Mouse (Mus musculus) forebrain, embryonic 16.5 days (tissue): ENCODE data around the gene Zfp28. TPM values are rescaled to one million over a fixed set of nuclear protein-coding genes. Genes with fewer than 3 reads are reported as not detected.

Experiments
- ATAC-seq: fragments of 200-750 bp; cut with Nextera tagmentation; 2 replicates; pipeline ENCODE4 v1.8.0; 2017; ENCODE audit warnings: mild to moderate bottlenecking, moderate library complexity
- H3K27ac ChIP-seq: fragments of 300-500 bp; sonication (generic); 2 replicates; pipeline ENCODE4 v1.5.1; 2014; ENCODE audit warnings: low read length, control low read depth
- H3K27me3 ChIP-seq: fragments of 300-500 bp; sonication (generic); replicated peaks from 2 replicates; pipeline ENCODE4 v1.6.1; 2014; ENCODE audit warnings: low read length; ENCODE audit not compliant: control insufficient read depth, insufficient read depth
- H3K36me3 ChIP-seq: fragments of 300-500 bp; sonication (generic); 2 replicates; pipeline ENCODE4 v1.6.1; 2014; ENCODE audit not compliant: control insufficient read depth, insufficient read depth
- H3K4me1 ChIP-seq: fragments of 300-500 bp; sonication (generic); replicated peaks from 2 replicates; pipeline ENCODE4 v1.6.1; 2014; ENCODE audit warnings: low read length; ENCODE audit not compliant: control insufficient read depth, insufficient read depth
- H3K4me2 ChIP-seq: fragments of 300-500 bp; sonication (generic); 2 replicates; pipeline ENCODE4 v1.6.1; 2014; ENCODE audit warnings: mild to moderate bottlenecking, low read length, control low read depth
- H3K4me3 ChIP-seq: fragments of 300-500 bp; sonication (generic); replicated peaks from 2 replicates; pipeline ENCODE4 v1.5.1; 2014; ENCODE audit warnings: mild to moderate bottlenecking, low read length, control low read depth
- H3K9ac ChIP-seq: fragments of 300-500 bp; sonication (generic); replicated peaks from 2 replicates; pipeline ENCODE4 v1.6.1; 2014; ENCODE audit warnings: low read depth, low read length, control low read depth
- H3K9me3 ChIP-seq: fragments of 300-500 bp; sonication (generic); 2 replicates; pipeline ENCODE4 v1.6.1; 2016; ENCODE audit warnings: low read length; ENCODE audit not compliant: control insufficient read depth
- WGBS: fragments of 180-500 bp; shearing (Covaris S2); extraction: QIAGEN DNeasy Blood & Tissue Kit; methylation state at CpG from one replicate; pipeline ENCODE4 v1.1.7; 2014; 5-methylcytosine and 5-hydroxymethylcytosine counted together
- polyA plus RNA-seq: library from polyadenylated mRNA; unstranded; fragments of >200 nt; fragmentation: Nextera tagmentation; extraction: Ambion mirVana; gene quantifications from 2 replicates; pipeline ENCODE4 v1.2.1, GENCODE M21; 2015

Zfp28 gene
- 21.3 and 23.8 TPM in 2 replicates for polyA plus RNA-seq

- WGBS = 0% methylated on average over 28 of the region's 28 CpGs
- H3K9me3 ChIP-seq = no peaks in the 10 kb centered on the region
These were observed at the start of gene Zfp28 for GRCm38 (mm10) chr7:6383044-6383455. TSS of gene Zfp28 (plus strand) at chr7:6383295.

DNA sequence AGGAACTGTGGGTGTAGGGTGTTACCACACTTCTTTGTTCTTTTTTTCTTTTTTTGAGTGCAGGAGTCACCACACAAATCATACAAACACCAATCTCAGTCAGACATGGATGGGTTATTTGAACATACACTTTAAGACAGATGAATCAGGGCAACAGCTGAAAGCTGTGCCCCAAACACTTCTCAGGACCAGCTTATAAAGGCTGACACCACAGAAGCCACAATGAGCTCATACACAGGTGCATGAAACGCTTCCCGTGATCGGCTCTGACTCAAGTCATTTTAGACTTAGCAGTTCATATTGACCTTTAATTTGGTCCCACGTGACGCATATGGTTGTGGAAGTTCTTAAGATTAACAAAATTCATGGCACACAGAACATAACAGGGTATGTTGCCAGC, 43.2 kb upstream of the Zfp28 start:
- Histone ChIP-seq H3K4me2 (no peak overlapping the region), H3K9me3 (no peaks in the 10 kb centered on the region), H3K9ac (no peak overlapping the region), H3K27ac (no peak overlapping the region), H3K36me3 (no peaks in the 10 kb centered on the region), H3K27me3 (no peaks in the 10 kb centered on the region), H3K4me3 (no peak overlapping the region), H3K4me1 (peaks cover 4% of the 10 kb centered on the region; the same call in 1 of the 2 replicates)
- ATAC-seq = no peak
- 86% methylated on average over 5 of the region's 5 CpGs for WGBS

More at GRCm38 (mm10) chr7:6383044-6383455, at the start of gene Zfp28:
- peak; percentile 98 for ATAC-seq
- peak within 1 kb of the TSS; percentile 74 for H3K9ac ChIP-seq
- peaks cover 3% of the 10 kb centered on the region; the same call in 1 of the 2 replicates for H3K36me3 ChIP-seq
- no peaks in the 10 kb centered on the region for H3K27me3 ChIP-seq
- H3K27ac ChIP-seq = no peak within 1 kb of the TSS
- H3K4me3 ChIP-seq = peak within 1 kb of the TSS; percentile 66
- H3K4me1 ChIP-seq = peaks cover 16% of the 10 kb centered on the region
- H3K4me2 ChIP-seq = peak within 1 kb of the TSS; percentile 73

DNA sequence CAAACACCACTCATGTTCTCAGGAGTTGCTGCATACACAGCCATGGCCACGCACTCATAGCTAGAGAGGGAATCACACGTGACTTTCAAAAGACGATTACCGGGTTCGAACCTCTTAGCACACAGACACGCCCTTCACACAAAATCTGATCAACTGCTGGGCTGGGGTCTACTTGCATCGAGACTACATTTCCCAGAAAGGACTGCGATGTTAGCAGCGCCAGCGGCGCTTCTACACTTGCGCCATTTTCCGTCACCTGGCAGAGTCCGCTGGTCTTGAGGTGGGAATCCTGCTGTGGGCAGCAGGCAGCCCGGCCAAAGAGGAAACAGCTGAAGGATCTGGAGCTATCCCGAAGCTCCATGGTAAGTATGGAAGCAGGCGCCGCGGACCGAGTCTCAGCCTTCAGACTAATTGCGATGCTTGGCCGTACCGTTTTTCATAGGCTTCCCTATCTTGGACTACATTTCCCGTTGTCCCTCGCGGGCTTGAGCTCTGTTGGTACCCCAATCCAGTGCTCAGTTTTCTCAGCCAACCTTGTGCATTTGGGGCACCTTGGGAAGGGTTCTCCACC, 39.5 kb upstream of the Zfp28 start, which contains the start of gene Gm3854:
Gm3854 (plus strand) TSS at position 259 of the 571 bp plus-strand sequence.
- under 1% methylated on average over 26 of the region's 26 CpGs for WGBS
- H3K4me1 ChIP-seq = peaks cover 4% of the 10 kb centered on the region; the same call in 1 of the 2 replicates

DNA sequence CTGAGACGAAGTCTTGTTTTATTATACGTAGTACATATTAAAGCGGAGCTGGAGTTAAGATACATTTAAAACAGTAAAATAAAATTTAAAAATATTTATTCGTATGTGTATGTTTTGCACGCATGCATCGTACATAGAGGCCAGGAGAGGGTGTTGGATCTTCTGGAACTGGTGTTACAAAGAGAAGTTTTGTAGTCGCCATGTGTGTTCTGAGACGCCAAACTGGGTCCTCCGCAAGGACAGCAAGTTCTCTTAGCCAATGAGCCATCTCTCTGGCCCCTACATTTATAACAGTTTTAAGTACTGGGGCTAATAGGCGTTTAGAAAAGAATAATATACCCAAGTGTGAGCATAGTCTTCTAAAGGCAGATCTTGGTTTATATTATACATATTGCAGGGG, 39.0 kb upstream of the Zfp28 start:
- no peaks in the 10 kb centered on the region for H3K9me3 ChIP-seq
- H3K9ac ChIP-seq = no peak overlapping the region
- no peaks in the 10 kb centered on the region for H3K36me3 ChIP-seq
- no peak overlapping the region for H3K27ac ChIP-seq
- peak overlapping the region; percentile 78 for H3K4me3 ChIP-seq
- peak; percentile 20 for ATAC-seq
- peaks cover 4% of the 10 kb centered on the region; the same call in 1 of the 2 replicates for H3K4me1 ChIP-seq
- WGBS = 30% methylated on average over 10 of the region's 10 CpGs
- H3K4me2 ChIP-seq = peak overlapping the region; percentile 55
- H3K27me3 ChIP-seq = no peaks in the 10 kb centered on the region

More for the DNA sequence above, 39.5 kb upstream of the Zfp28 start, which contains the start of gene Gm3854:
- H3K27ac ChIP-seq = peak within 1 kb of the TSS; percentile 86
- H3K36me3 ChIP-seq = no peaks in the 10 kb centered on the region
- peak within 1 kb of the TSS; percentile 83 for H3K9ac ChIP-seq
- H3K27me3 ChIP-seq = no peaks in the 10 kb centered on the region
- H3K9me3 ChIP-seq = no peaks in the 10 kb centered on the region
- peak; percentile 96 for ATAC-seq
- H3K4me2 ChIP-seq = peak within 1 kb of the TSS; percentile 55
- peak within 1 kb of the TSS; percentile 78 for H3K4me3 ChIP-seq

GRCm38 (mm10) chr7:6358121-6358520, 25.0 kb upstream of the Zfp28 start:
- no peak overlapping the region for H3K4me3 ChIP-seq
- peaks cover 7% of the 10 kb centered on the region; the same call in 1 of the 2 replicates for H3K4me1 ChIP-seq
- no peaks in the 10 kb centered on the region; the same call in 1 of the 2 replicates for H3K36me3 ChIP-seq
- no peaks in the 10 kb centered on the region for H3K27me3 ChIP-seq
- H3K9ac ChIP-seq = no peak overlapping the region
- WGBS = 64% methylated on average over 2 of the region's 2 CpGs
- H3K4me2 ChIP-seq = no peak overlapping the region
- ATAC-seq = no peak
- no peak overlapping the region for H3K27ac ChIP-seq
- no peaks in the 10 kb centered on the region for H3K9me3 ChIP-seq

DNA sequence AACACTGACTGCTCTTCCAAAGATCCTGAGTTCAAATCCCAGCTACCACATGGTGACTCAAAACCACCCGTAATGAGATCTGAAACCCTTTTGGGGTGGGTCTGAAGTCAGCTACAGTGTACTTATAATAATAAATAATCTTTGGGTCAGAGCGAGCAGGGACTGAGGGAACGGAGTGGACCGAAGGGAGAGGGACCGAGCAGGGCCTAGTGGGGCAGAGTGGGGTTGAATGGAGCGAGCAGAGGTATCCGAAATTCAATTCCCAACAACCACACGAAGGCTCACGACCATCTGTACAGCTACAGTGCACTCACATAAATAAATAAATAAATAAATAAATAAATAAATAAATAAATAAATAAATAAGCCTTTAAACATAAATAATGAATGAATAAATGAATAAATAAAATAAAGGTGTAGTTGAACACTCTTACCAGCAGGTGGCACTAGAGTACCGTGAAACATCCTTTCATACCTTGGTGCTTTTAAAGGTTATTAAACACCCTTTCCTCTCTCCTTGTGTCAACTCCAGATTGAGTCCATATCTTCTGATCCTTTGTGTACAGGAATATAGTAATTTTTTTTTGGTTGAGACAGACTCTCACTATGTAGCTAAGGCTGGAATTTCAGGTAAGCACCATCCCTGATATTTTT, 24.0 kb upstream of the Zfp28 start:
- Histone ChIP-seq H3K9me3 (no peaks in the 10 kb centered on the region), H3K4me1 (peaks cover 12% of the 10 kb centered on the region), H3K4me3 (no peak overlapping the region), H3K36me3 (no peaks in the 10 kb centered on the region; the same call in 1 of the 2 replicates), H3K27me3 (no peaks in the 10 kb centered on the region), H3K27ac (peak overlapping the region; percentile 5; the same call in 1 of the 2 replicates), H3K9ac (no peak overlapping the region), H3K4me2 (no peak overlapping the region)
- no peak for ATAC-seq
- WGBS = 51% methylated on average over 10 of the region's 10 CpGs

DNA sequence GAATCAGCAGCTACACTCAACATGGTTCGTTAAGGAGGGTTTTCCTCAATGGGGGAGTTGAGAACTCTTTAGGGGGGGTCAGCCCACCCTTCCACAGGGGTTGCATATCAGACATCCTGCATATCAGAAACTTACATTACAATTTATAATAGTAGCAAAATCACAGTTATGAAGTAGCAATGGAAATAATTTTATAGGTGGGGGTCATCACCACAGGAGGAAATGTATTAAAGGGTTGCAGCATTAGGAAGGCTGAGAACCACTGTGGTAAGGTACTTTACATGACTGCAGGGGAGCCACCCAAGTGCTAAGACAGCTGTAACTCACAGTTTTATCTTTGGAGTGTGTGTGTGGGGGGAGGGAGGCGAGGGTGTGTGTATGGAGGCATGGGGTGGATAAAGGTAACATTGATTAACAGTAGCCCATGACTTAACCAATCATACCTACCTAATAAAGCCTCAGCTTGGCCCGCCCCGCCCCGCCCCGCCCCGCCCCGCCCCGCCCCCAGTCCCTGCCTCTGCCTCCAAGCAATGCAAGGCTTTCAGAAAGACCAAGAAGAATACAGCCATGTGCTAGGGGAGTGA, 22.5 kb upstream of the Zfp28 start:
- Histone ChIP-seq H3K36me3 (no peaks in the 10 kb centered on the region), H3K27ac (no peak overlapping the region), H3K4me3 (no peak overlapping the region), H3K4me2 (no peak overlapping the region), H3K9me3 (no peaks in the 10 kb centered on the region), H3K4me1 (peaks cover 13% of the 10 kb centered on the region), H3K27me3 (no peaks in the 10 kb centered on the region), H3K9ac (no peak overlapping the region)
- no peak for ATAC-seq
- WGBS = 13% methylated on average over 9 of the region's 9 CpGs

DNA sequence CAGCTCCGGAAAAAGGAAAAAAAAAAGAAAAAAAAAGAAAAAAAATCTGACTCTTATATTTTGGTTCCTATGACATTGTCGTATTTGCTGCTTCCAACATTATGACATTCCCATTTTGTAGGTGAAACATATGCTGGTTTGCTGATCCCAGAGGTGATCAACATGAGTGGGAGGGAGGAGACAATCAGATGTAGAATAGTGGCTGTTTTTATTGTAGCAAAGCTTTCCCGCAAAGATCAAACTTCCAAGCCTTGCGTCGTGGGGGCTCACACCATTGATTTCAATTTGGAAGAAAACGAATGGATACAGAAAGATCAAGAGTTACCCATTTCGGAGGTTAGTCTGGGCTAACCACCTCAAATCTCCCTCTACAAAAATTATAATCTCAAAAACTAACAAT, 21.3 kb upstream of the Zfp28 start:
- WGBS = 22% methylated on average over 7 of the region's 7 CpGs
- no peaks in the 10 kb centered on the region for H3K36me3 ChIP-seq
- H3K9me3 ChIP-seq = no peaks in the 10 kb centered on the region
- H3K4me2 ChIP-seq = peak overlapping the region; percentile 69
- peaks cover 13% of the 10 kb centered on the region for H3K4me1 ChIP-seq
- H3K27ac ChIP-seq = peak overlapping the region; percentile 98
- peak overlapping the region; percentile 79 for H3K9ac ChIP-seq
- peak overlapping the region; percentile 57 for H3K4me3 ChIP-seq
- no peaks in the 10 kb centered on the region for H3K27me3 ChIP-seq
- no peak for ATAC-seq
